Comparison of ENCODE assay signal across 13 mouse cellular contexts in genomic region chr15:103010112-103010846, GRCm38 (mm10). TPM values are rescaled to one million over a fixed set of nuclear protein-coding genes. Genes with fewer than 3 reads are reported as not detected.
A peak's percentile ranks its signal among the peaks of the same experiment; 100 is the strongest.
DNase-seq lines count a peak whose midpoint lies in the region; ATAC-seq and TF ChIP-seq lines count a peak whose summit lies in the region.
"Had no signal": no experiment of that assay in that cellular context is flagged by ENCODE, and none has a peak within 500 bp of the region (broad histone marks: within the 10 kb centered on the region; RNA-seq: fewer than 3 reads in every experiment).

No protein-coding gene starts in this region.

- H3K27ac ChIP-seq in kidney, postnatal 0 days: peak overlapping the region; percentile 65
- H3K27ac ChIP-seq in hindbrain, embryonic 16.5 days (ENCODE audit: low read depth, low read length): peak overlapping the region; percentile 41; the same call in 1 of the 2 replicates
- H3K27ac ChIP-seq in neural tube, embryonic 15.5 days (replicated peaks): peak overlapping the region; percentile 86
- no peak overlapping the region for H3K27ac ChIP-seq in midbrain, embryonic 11.5 days (ENCODE audit: low read depth, low read length)
- H3K27ac ChIP-seq: embryonic facial prominence, embryonic 13.5 days; heart, embryonic 10.5 days had no signal

- H3K4me2 ChIP-seq in kidney, postnatal 0 days (ENCODE audit: low read length): peak overlapping the region; percentile 49
- H3K4me2 ChIP-seq in hindbrain, embryonic 16.5 days (ENCODE audit: low read length): peak overlapping the region; percentile 37
- H3K4me2 ChIP-seq in neural tube, embryonic 15.5 days: peak overlapping the region; percentile 71
- H3K4me2 ChIP-seq in midbrain, embryonic 11.5 days: no peak overlapping the region
- H3K4me2 ChIP-seq: embryonic facial prominence, embryonic 13.5 days had no signal

- H3K9me3 ChIP-seq in kidney, postnatal 0 days (replicated peaks; ENCODE audit: low read length): no peaks in the 10 kb centered on the region
- no peaks in the 10 kb centered on the region for H3K9me3 ChIP-seq in hindbrain, embryonic 16.5 days (ENCODE audit: control insufficient read depth, low read length)
- no peaks in the 10 kb centered on the region for H3K9me3 ChIP-seq in neural tube, embryonic 15.5 days (replicated peaks)
- no peaks in the 10 kb centered on the region for H3K9me3 ChIP-seq in midbrain, embryonic 11.5 days (ENCODE audit: control insufficient read depth, low read length)
- H3K9me3 ChIP-seq: embryonic facial prominence, embryonic 13.5 days; heart, embryonic 10.5 days had no signal

- 6% methylated on average over 31 of the region's 31 CpGs for WGBS in kidney, postnatal 0 days
- 3% methylated on average over 31 of the region's 31 CpGs for WGBS in hindbrain, embryonic 16.5 days
- 4% methylated on average over 31 of the region's 31 CpGs for WGBS in neural tube, embryonic 15.5 days
- WGBS in midbrain, embryonic 11.5 days: 1% methylated on average over 31 of the region's 31 CpGs

- no peak for TF ChIP-seq CTCF in kidney, postnatal 0 days (IDR thresholded peaks at IDR 0.05; ENCODE audit: low read depth)

- peak overlapping the region; percentile 62 for H3K9ac ChIP-seq in kidney, postnatal 0 days (ENCODE audit: low read depth, low read length)
- peak overlapping the region; percentile 23; the same call in 1 of the 2 replicates for H3K9ac ChIP-seq in hindbrain, embryonic 16.5 days (ENCODE audit: low read depth, low read length)
- H3K9ac ChIP-seq in neural tube, embryonic 15.5 days (replicated peaks): peak overlapping the region; percentile 52
- no peak overlapping the region for H3K9ac ChIP-seq in midbrain, embryonic 11.5 days (ENCODE audit: low read length)
- H3K9ac ChIP-seq: embryonic facial prominence, embryonic 13.5 days; forebrain, postnatal 0 days had no signal

- DNase-seq in kidney, postnatal 0 days (ENCODE audit: low spot score): no peak
- DNase-seq in kidney, adult 18-20 months: no peak
- peak; percentile 59 for DNase-seq in adrenal gland, postnatal 14 days
- no peak for DNase-seq in midbrain, embryonic 11.5 days (ENCODE audit: low spot score, missing footprints)
- DNase-seq: cerebellum, adult 18-20 months; forebrain, postnatal 0 days had no signal

- peaks cover 24% of the 10 kb centered on the region for H3K4me1 ChIP-seq in kidney, postnatal 0 days (replicated peaks; ENCODE audit: insufficient read depth, low read length)
- H3K4me1 ChIP-seq in hindbrain, embryonic 16.5 days (ENCODE audit: control insufficient read depth, insufficient read depth, low read depth, low read length): peaks cover 3% of the 10 kb centered on the region
- H3K4me1 ChIP-seq in neural tube, embryonic 15.5 days: peaks cover 97% of the 10 kb centered on the region
- H3K4me1 ChIP-seq in midbrain, embryonic 11.5 days (ENCODE audit: control insufficient read depth, insufficient read depth, low read length): no peaks in the 10 kb centered on the region

- no peak for ATAC-seq in kidney, postnatal 0 days (replicated peaks; ENCODE audit: low FRiP score, low read depth)
- ATAC-seq in hindbrain, embryonic 16.5 days: no peak
- ATAC-seq in neural tube, embryonic 15.5 days (ENCODE audit: low FRiP score): no peak
- ATAC-seq in midbrain, embryonic 11.5 days (ENCODE audit: low FRiP score): no peak
- ATAC-seq in megakaryocyte, adult 5-6 weeks (ENCODE audit: poor library complexity, severe bottlenecking): no peak
- ATAC-seq: forebrain, postnatal 0 days had no signal

- peaks cover 5% of the 10 kb centered on the region; the same call in 1 of the 2 replicates for H3K27me3 ChIP-seq in kidney, postnatal 0 days (ENCODE audit: insufficient read depth, low read length)
- H3K27me3 ChIP-seq in hindbrain, embryonic 16.5 days (replicated peaks; ENCODE audit: control insufficient read depth, insufficient read depth, low read length): peaks cover 66% of the 10 kb centered on the region
- no peaks in the 10 kb centered on the region for H3K27me3 ChIP-seq in neural tube, embryonic 15.5 days (replicated peaks)
- peaks cover 99% of the 10 kb centered on the region for H3K27me3 ChIP-seq in midbrain, embryonic 11.5 days (ENCODE audit: control insufficient read depth, insufficient read depth, low read length)

- H3K4me3 ChIP-seq in kidney, postnatal 0 days (replicated peaks; ENCODE audit: low read depth, low read length): peak overlapping the region; percentile 13
- H3K4me3 ChIP-seq in hindbrain, embryonic 16.5 days (ENCODE audit: low read length): peak overlapping the region; percentile 26
- peak overlapping the region; percentile 41 for H3K4me3 ChIP-seq in neural tube, embryonic 15.5 days (replicated peaks)
- H3K4me3 ChIP-seq in midbrain, embryonic 11.5 days (ENCODE audit: low read depth, low read length): no peak overlapping the region
- H3K4me3 ChIP-seq: embryonic facial prominence, embryonic 13.5 days; heart, embryonic 10.5 days had no signal

- 0 out of 2 replicates have a peak, but pooled peaks cover 2% of the 10 kb centered on the region for H3K36me3 ChIP-seq in kidney, postnatal 0 days (ENCODE audit: insufficient read depth, low read length)
- no peaks in the 10 kb centered on the region for H3K36me3 ChIP-seq in hindbrain, embryonic 16.5 days (ENCODE audit: control insufficient read depth, insufficient read depth, low read length)
- no peaks in the 10 kb centered on the region for H3K36me3 ChIP-seq in neural tube, embryonic 15.5 days
- no peaks in the 10 kb centered on the region for H3K36me3 ChIP-seq in midbrain, embryonic 11.5 days (ENCODE audit: control insufficient read depth, insufficient read depth, low read length)
- H3K36me3 ChIP-seq: embryonic facial prominence, embryonic 13.5 days; heart, embryonic 10.5 days had no signal

RNA-seq across cellular contexts. Expression of gene Hoxc4, which starts 8.5 kb away (rescaled TPM):
- polyA plus RNA-seq in kidney, postnatal 0 days (2015; fragmentation: Nextera tagmentation; extraction: Ambion mirVana): 5.9 and 7.0 TPM in 2 replicates
- 6.8 and 7.7 TPM in 2 replicates for total RNA-seq in adrenal gland, postnatal 14 days (2021)
- 57.7 and 61.2 TPM in 2 replicates for polyA plus RNA-seq in hindbrain, embryonic 16.5 days (2015; fragmentation: Nextera tagmentation; extraction: Ambion mirVana)
- 26.7 and 48.6 TPM in 2 replicates for polyA plus RNA-seq in neural tube, embryonic 15.5 days (2015; fragmentation: Nextera tagmentation; extraction: Ambion mirVana)
- polyA plus RNA-seq in midbrain, embryonic 11.5 days (2014; fragmentation: Nextera tagmentation; extraction: Ambion mirVana): not detected in 2 replicates
- not detected in 2 replicates for total RNA-seq in megakaryocyte, adult 5-6 weeks (2015)
- not detected in 2 replicates for total RNA-seq in megakaryocyte, adult 5-6 weeks (2017)
- total RNA-seq: forebrain, postnatal 0 days; left cerebral cortex, postnatal 25 days had no signal
- polyA plus RNA-seq: forebrain, postnatal 0 days had no signal

RNA-seq across cellular contexts. Expression of gene Hoxc6, which starts 12.2 kb away (rescaled TPM):
- polyA plus RNA-seq in kidney, postnatal 0 days (2015; fragmentation: Nextera tagmentation; extraction: Ambion mirVana): 7.8 and 9.3 TPM in 2 replicates
- 37.4 and 43.2 TPM in 2 replicates for total RNA-seq in adrenal gland, postnatal 14 days (2021)
- 4.0 and 9.0 TPM in 2 replicates for polyA plus RNA-seq in hindbrain, embryonic 16.5 days (2015; fragmentation: Nextera tagmentation; extraction: Ambion mirVana)
- polyA plus RNA-seq in neural tube, embryonic 15.5 days (2015; fragmentation: Nextera tagmentation; extraction: Ambion mirVana): 23.4 and 35.1 TPM in 2 replicates
- not detected in 2 replicates for polyA plus RNA-seq in midbrain, embryonic 11.5 days (2014; fragmentation: Nextera tagmentation; extraction: Ambion mirVana)
- total RNA-seq in megakaryocyte, adult 5-6 weeks (2015): not detected in 2 replicates
- total RNA-seq in megakaryocyte, adult 5-6 weeks (2017): not detected in 2 replicates
- total RNA-seq: forebrain, postnatal 0 days; left cerebral cortex, postnatal 25 days had no signal
- polyA plus RNA-seq: embryonic facial prominence, embryonic 13.5 days; forebrain, postnatal 0 days; thymus, postnatal 0 days had no signal

RNA-seq across cellular contexts. Expression of gene Hoxc8, which starts 19.9 kb away (rescaled TPM):
- polyA plus RNA-seq in kidney, postnatal 0 days (2015; fragmentation: Nextera tagmentation; extraction: Ambion mirVana): 5.8 TPM in 2 replicates
- total RNA-seq in adrenal gland, postnatal 14 days (2021): 19.2 and 20.1 TPM in 2 replicates
- polyA plus RNA-seq in hindbrain, embryonic 16.5 days (2015; fragmentation: Nextera tagmentation; extraction: Ambion mirVana): 3.2 and 9.9 TPM in 2 replicates
- 56.5 and 108 TPM in 2 replicates for polyA plus RNA-seq in neural tube, embryonic 15.5 days (2015; fragmentation: Nextera tagmentation; extraction: Ambion mirVana)
- not detected in 2 replicates for polyA plus RNA-seq in midbrain, embryonic 11.5 days (2014; fragmentation: Nextera tagmentation; extraction: Ambion mirVana)
- total RNA-seq in megakaryocyte, adult 5-6 weeks (2015): not detected in 2 replicates
- not detected in 2 replicates for total RNA-seq in megakaryocyte, adult 5-6 weeks (2017)
- total RNA-seq: forebrain, postnatal 0 days; left cerebral cortex, postnatal 25 days had no signal
- polyA plus RNA-seq: embryonic facial prominence, embryonic 13.5 days; forebrain, postnatal 0 days; thymus, postnatal 0 days had no signal

RNA-seq across cellular contexts. Expression of gene Hoxc9, which starts 34.0 kb away (rescaled TPM):
- polyA plus RNA-seq in kidney, postnatal 0 days (2015; fragmentation: Nextera tagmentation; extraction: Ambion mirVana): 11.0 and 12.4 TPM in 2 replicates
- 1.8 and 2.1 TPM in 2 replicates for total RNA-seq in adrenal gland, postnatal 14 days (2021)
- 0.16 and 0.31 TPM in 2 replicates for polyA plus RNA-seq in hindbrain, embryonic 16.5 days (2015; fragmentation: Nextera tagmentation; extraction: Ambion mirVana)
- 19.7 and 30.9 TPM in 2 replicates for polyA plus RNA-seq in neural tube, embryonic 15.5 days (2015; fragmentation: Nextera tagmentation; extraction: Ambion mirVana)
- not detected in 2 replicates for polyA plus RNA-seq in midbrain, embryonic 11.5 days (2014; fragmentation: Nextera tagmentation; extraction: Ambion mirVana)
- total RNA-seq in megakaryocyte, adult 5-6 weeks (2015): not detected in 2 replicates
- not detected in 2 replicates for total RNA-seq in megakaryocyte, adult 5-6 weeks (2017)
- total RNA-seq: forebrain, postnatal 0 days; left cerebral cortex, postnatal 25 days had no signal
- polyA plus RNA-seq: embryonic facial prominence, embryonic 13.5 days; forebrain, postnatal 0 days; thymus, postnatal 0 days had no signal

RNA-seq across cellular contexts. Expression of gene Hoxc5, which starts 43.0 kb away (rescaled TPM):
- polyA plus RNA-seq in kidney, postnatal 0 days (2015; fragmentation: Nextera tagmentation; extraction: Ambion mirVana): 2.7 and 3.9 TPM in 2 replicates
- total RNA-seq in adrenal gland, postnatal 14 days (2021): 6.9 and 7.4 TPM in 2 replicates
- 19.1 and 20.4 TPM in 2 replicates for polyA plus RNA-seq in hindbrain, embryonic 16.5 days (2015; fragmentation: Nextera tagmentation; extraction: Ambion mirVana)
- 14.6 and 20.7 TPM in 2 replicates for polyA plus RNA-seq in neural tube, embryonic 15.5 days (2015; fragmentation: Nextera tagmentation; extraction: Ambion mirVana)
- not detected in 2 replicates for polyA plus RNA-seq in midbrain, embryonic 11.5 days (2014; fragmentation: Nextera tagmentation; extraction: Ambion mirVana)
- total RNA-seq in megakaryocyte, adult 5-6 weeks (2015): not detected in 2 replicates
- not detected in 2 replicates for total RNA-seq in megakaryocyte, adult 5-6 weeks (2017)
- total RNA-seq: forebrain, postnatal 0 days; left cerebral cortex, postnatal 25 days had no signal
- polyA plus RNA-seq: forebrain, postnatal 0 days had no signal
